Mouse (Mus musculus) colon, adult 2 months (tissue): ENCODE results near the gene Sry. TPM values are rescaled to one million over a fixed set of nuclear protein-coding genes. Genes with fewer than 3 reads are reported as not detected.

Source experiments
- polyA plus RNA-seq: library from polyadenylated mRNA; depleted of rRNA; stranded (reverse); fragments of >200 nt; gene quantifications from 2 replicates; pipeline ENCODE4 v1.2.3, GENCODE M21; 2012; rRNA removed

Gene Sry
- polyA plus RNA-seq: not detected in 2 replicates

GRCm38 (mm10) chrY:2663558-2663957 lies at the start of gene Sry:
TSS of gene Sry (minus strand) at chrY:2663658.

Other genes with a start within 250 kb of the Sry start
- not detected in 2 replicates for gene H2al2c, start 64.6 kb downstream of the Sry start, polyA plus RNA-seq
- not detected in 2 replicates for gene H2al2b, start 57.0 kb upstream of the Sry start, polyA plus RNA-seq
- not detected in 2 replicates for gene Gm4064, start 132.5 kb upstream of the Sry start, polyA plus RNA-seq
- gene Rbmy, start 167.0 kb upstream of the Sry start, polyA plus RNA-seq: not detected in 2 replicates
- gene Gm10256, start 167.0 kb upstream of the Sry start, polyA plus RNA-seq: not detected in 2 replicates
- gene Gm10352, start 237.3 kb upstream of the Sry start, polyA plus RNA-seq: not detected in 2 replicates